Mouse (Mus musculus) ovary, postnatal 14 days (tissue): ENCODE data around the gene Dnah2.

Experiments used
- DNase-seq: peaks from one replicate; pipeline ENCODE4 v3.0.0; 2022; ENCODE audit warnings: low spot score

Dnah2 gene

GRCm38 (mm10) chr11:69418481-69419442 lies 130.1 kb downstream of the Dnah2 start:
- peak; percentile 71 for DNase-seq

GRCm38 (mm10) chr11:69417449-69418384 lies 131.2 kb downstream of the Dnah2 start:
- DNase-seq: peak; percentile 96

GRCm38 (mm10) chr11:69416921-69417448 lies 131.9 kb downstream of the Dnah2 start:
- no peak for DNase-seq

- no peak for DNase-seq
These were observed 132.4 kb downstream of the Dnah2 start for GRCm38 (mm10) chr11:69416509-69416908.

GRCm38 (mm10) chr11:69415668-69416451 lies 133.1 kb downstream of the Dnah2 start:
- no peak for DNase-seq

GRCm38 (mm10) chr11:69415327-69415667 lies 133.6 kb downstream of the Dnah2 start:
- DNase-seq: no peak

- no peak for DNase-seq
These were observed 134.2 kb downstream of the Dnah2 start for GRCm38 (mm10) chr11:69414421-69415326.

- no peak for DNase-seq
These were observed 135.4 kb downstream of the Dnah2 start, which contains the start of gene Kdm6b for GRCm38 (mm10) chr11:69413221-69414181. TSS of gene Kdm6b (minus strand) at chr11:69413675.

- DNase-seq: no peak
These were observed 136.4 kb downstream of the Dnah2 start for GRCm38 (mm10) chr11:69412548-69412947.

GRCm38 (mm10) chr11:69411538-69412203 lies 137.2 kb downstream of the Dnah2 start:
- no peak for DNase-seq

GRCm38 (mm10) chr11:69411073-69411535 lies 137.8 kb downstream of the Dnah2 start:
- DNase-seq: peak; percentile 95

GRCm38 (mm10) chr11:69410310-69411072 lies 138.4 kb downstream of the Dnah2 start:
- no peak for DNase-seq

- DNase-seq: no peak
These were observed 138.9 kb downstream of the Dnah2 start for GRCm38 (mm10) chr11:69410045-69410309.

GRCm38 (mm10) chr11:69409378-69410044 lies 139.4 kb downstream of the Dnah2 start:
- peak; percentile 71 for DNase-seq

- no peak for DNase-seq
These were observed 140.2 kb downstream of the Dnah2 start for GRCm38 (mm10) chr11:69408541-69409377.

GRCm38 (mm10) chr11:69407724-69408004 lies 141.2 kb downstream of the Dnah2 start:
- DNase-seq: no peak
